Mouse (Mus musculus): ENCODE results near the gene Ube2o.
A peak's percentile ranks its signal among the peaks of the same experiment; 100 is the strongest.

GRCm38 (mm10) chr11:116627072-116628020 lies 46.1 kb upstream of the Ube2o start:
- peak; percentile 39 for TF ChIP-seq CTCF (IDR thresholded peaks at IDR 0.05; ENCODE audit: low read depth)
- no peak for TF ChIP-seq EP300 (IDR thresholded peaks at IDR 0.05; ENCODE audit: low read depth)

All from heart, postnatal 0 days (tissue).